Mouse (Mus musculus) kidney, adult 2 months (tissue): ENCODE data around the gene Nodal. TPM values are rescaled to one million over a fixed set of nuclear protein-coding genes. Genes with fewer than 3 reads are reported as not detected.

ENCODE experiments used
- DNase-seq: peaks from one replicate; pipeline ENCODE4 v3.0.0; 2021
- H3K27ac ChIP-seq: fragments of 200-500 bp; 2 replicates; pipeline ENCODE4 v1.5.1; 2012; ENCODE audit warnings: low read depth, low read length, control low read depth, inconsistent platforms; ENCODE audit not compliant: insufficient read depth
- H3K27me3 ChIP-seq: fragments of 200-500 bp; replicated peaks from 2 replicates; pipeline ENCODE4 v1.6.1; 2012; ENCODE audit warnings: mild to moderate bottlenecking, moderate library complexity, low read length, inconsistent platforms; ENCODE audit not compliant: control insufficient read depth, insufficient read depth
- H3K36me3 ChIP-seq: fragments of 200-500 bp; 2 replicates; pipeline ENCODE4 v1.6.1; 2012; ENCODE audit warnings: mild to moderate bottlenecking, moderate library complexity, low read length, inconsistent platforms; ENCODE audit not compliant: control insufficient read depth, insufficient read depth
- H3K4me1 ChIP-seq: fragments of 200-500 bp; 2 replicates; pipeline ENCODE4 v1.6.1; 2011; ENCODE audit warnings: low read length; ENCODE audit not compliant: control insufficient read depth, insufficient read depth
- H3K4me3 ChIP-seq: fragments of 200-500 bp; 2 replicates; pipeline ENCODE4 v1.5.1; 2011; ENCODE audit warnings: mild to moderate bottlenecking, low read depth, low read length, control low read depth; ENCODE audit not compliant: insufficient read depth
- CTCF ChIP-seq: fragments of 200-500 bp; conservative IDR thresholded peaks from 2 replicates; pipeline ENCODE4 v1.5.1; 2011; ENCODE audit warnings: low read depth, mild to moderate bottlenecking, control low read depth, low read length, moderate library complexity, mixed read lengths; ENCODE audit not compliant: insufficient read depth, insufficient read length
- POLR2A ChIP-seq: fragments of 200-500 bp; IDR thresholded peaks from one replicate; pipeline ENCODE4 v1.6.1; 2011; ENCODE audit warnings: low read depth, low read length, control low read depth
- WGBS: fragments of 180-500 bp; shearing (Covaris S2); methylation state at CpG from one replicate; pipeline ENCODE4 v1.1.7; 2018; 5-methylcytosine and 5-hydroxymethylcytosine counted together
- polyA plus RNA-seq: library from polyadenylated mRNA; depleted of rRNA; stranded (reverse); fragments of >200 nt; gene quantifications from 2 replicates; pipeline ENCODE4 v1.2.3, GENCODE M21; 2012

Nodal gene
- polyA plus RNA-seq, 1 experiment = 0.06 TPM

DNA sequence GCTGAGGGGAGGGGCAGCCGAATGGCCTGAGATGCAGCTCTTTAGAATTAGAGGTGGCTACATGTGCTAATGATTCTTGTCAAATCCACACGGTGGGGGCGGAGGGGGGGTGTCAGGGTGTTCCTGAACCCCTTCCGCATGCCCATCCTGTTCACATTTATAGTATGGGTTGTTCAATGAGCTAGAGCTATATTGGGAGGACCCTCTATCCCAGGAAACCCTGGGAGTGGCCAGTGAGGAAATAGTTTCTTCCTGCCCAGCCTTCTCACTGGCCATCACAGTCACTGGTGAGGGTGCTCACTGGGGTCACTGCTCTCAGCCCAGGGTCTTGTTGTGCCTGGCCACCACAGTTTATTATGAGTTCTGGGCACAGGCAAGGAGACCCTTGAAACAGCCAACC lies 2.2 kb downstream of the Nodal start:
- TF ChIP-seq CTCF (no peak), POLR2A (no peak)
- 76% methylated on average over 4 of the region's 4 CpGs for WGBS
- Histone ChIP-seq H3K4me1 (no peaks in the 10 kb centered on the region; the same call in 1 of the 2 replicates), H3K27ac (no peak overlapping the region), H3K36me3 (no peaks in the 10 kb centered on the region), H3K4me3 (no peak overlapping the region), H3K27me3 (0 out of 2 replicates have a peak, but pooled peaks cover 2% of the 10 kb centered on the region)
- peak; percentile 39 for DNase-seq

DNA sequence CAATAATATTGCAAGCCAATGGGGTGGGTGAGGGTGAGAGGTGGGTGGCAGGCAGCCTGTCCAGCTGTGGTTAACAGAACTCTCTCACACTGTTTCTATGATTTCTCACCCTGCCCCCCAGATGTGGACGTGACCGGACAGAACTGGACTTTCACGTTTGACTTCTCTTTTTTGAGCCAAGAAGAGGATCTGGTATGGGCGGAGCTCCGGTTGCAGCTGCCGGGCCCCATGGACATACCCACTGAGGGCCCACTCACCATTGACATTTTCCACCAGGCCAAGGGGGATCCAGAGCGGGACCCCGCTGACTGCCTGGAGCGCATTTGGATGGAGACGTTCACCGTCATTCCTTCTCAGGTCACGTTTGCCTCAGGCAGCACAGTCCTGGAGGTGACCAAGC lies 5.1 kb downstream of the Nodal start:
- Histone ChIP-seq H3K36me3 (no peaks in the 10 kb centered on the region), H3K27me3 (0 out of 2 replicates have a peak, but pooled peaks cover 2% of the 10 kb centered on the region), H3K4me1 (peaks cover 5% of the 10 kb centered on the region; the same call in 1 of the 2 replicates), H3K4me3 (no peak overlapping the region), H3K27ac (no peak overlapping the region)
- WGBS = 66% methylated on average over 12 of the region's 12 CpGs
- DNase-seq = no peak
- TF ChIP-seq POLR2A = no peak
- no peak for TF ChIP-seq CTCF

DNA sequence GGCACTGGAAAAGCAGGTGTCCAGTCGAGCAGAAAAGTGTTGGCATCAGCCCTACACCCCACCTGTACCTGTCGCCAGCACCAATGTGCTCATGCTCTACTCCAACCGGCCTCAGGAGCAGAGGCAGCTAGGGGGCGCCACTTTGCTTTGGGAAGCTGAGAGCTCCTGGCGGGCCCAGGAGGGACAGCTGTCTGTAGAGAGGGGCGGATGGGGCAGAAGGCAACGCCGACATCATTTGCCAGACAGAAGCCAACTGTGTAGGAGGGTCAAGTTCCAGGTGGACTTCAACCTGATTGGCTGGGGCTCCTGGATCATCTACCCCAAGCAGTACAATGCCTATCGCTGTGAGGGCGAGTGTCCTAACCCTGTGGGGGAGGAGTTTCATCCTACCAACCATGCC lies 5.5 kb downstream of the Nodal start:
- Histone ChIP-seq H3K4me1 (peaks cover 5% of the 10 kb centered on the region; the same call in 1 of the 2 replicates), H3K36me3 (no peaks in the 10 kb centered on the region), H3K27me3 (0 out of 2 replicates have a peak, but pooled peaks cover 2% of the 10 kb centered on the region), H3K27ac (no peak overlapping the region), H3K4me3 (no peak overlapping the region)
- WGBS = 47% methylated on average over 10 of the region's 10 CpGs
- TF ChIP-seq CTCF = peak; percentile 55
- TF ChIP-seq POLR2A = no peak
- peak; percentile 46 for DNase-seq

DNA sequence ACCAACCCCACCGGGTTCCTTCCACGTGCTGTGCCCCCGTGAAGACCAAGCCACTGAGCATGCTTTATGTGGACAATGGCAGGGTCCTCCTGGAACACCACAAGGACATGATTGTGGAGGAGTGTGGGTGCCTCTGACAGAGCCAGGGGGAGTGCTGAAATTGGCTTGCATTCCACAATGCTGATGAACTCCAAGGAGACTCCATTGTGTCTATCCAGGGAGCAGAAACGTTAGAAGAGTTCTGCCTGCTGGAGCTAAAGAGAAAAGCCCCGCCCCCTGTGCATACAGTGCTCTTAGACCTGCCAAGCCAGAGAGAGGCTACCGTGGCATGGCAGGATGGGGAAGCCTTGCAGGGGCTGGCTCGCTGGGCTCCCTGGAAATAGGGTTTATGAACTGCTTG lies 6.7 kb downstream of the Nodal start:
- H3K27me3 ChIP-seq = no peaks in the 10 kb centered on the region
- no peak for TF ChIP-seq CTCF
- no peak for TF ChIP-seq POLR2A
- 10% methylated on average over 7 of the region's 7 CpGs for WGBS
- H3K36me3 ChIP-seq = no peaks in the 10 kb centered on the region
- no peak for DNase-seq
- peaks cover 5% of the 10 kb centered on the region; the same call in 1 of the 2 replicates for H3K4me1 ChIP-seq
- no peak overlapping the region for H3K4me3 ChIP-seq
- H3K27ac ChIP-seq = no peak overlapping the region

DNA sequence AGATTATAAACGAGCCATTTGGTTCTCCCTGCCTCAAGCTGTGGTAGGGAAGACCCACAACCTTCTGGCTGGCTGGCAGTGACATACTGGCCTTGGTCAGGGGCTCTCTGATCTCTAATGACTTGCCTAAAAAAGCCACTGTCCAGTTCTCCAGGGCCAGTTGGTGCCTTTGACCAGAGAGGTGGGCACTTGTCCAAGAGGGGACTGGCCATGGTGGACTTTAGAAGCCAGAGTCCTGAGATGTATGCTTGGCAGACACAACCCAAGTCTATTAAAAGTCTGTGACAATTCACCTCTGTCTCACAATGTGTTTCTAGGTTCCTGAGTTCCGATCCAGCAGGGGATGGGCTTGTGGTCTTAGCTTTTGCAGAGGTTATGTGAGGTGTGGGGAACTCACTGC lies 7.3 kb downstream of the Nodal start:
- TF ChIP-seq POLR2A (no peak), CTCF (no peak)
- Histone ChIP-seq H3K4me1 (peaks cover 5% of the 10 kb centered on the region; the same call in 1 of the 2 replicates), H3K36me3 (no peaks in the 10 kb centered on the region), H3K27ac (no peak overlapping the region), H3K4me3 (no peak overlapping the region), H3K27me3 (no peaks in the 10 kb centered on the region)
- peak; percentile 81 for DNase-seq
- WGBS = 48% methylated on average over 2 of the region's 2 CpGs

DNA sequence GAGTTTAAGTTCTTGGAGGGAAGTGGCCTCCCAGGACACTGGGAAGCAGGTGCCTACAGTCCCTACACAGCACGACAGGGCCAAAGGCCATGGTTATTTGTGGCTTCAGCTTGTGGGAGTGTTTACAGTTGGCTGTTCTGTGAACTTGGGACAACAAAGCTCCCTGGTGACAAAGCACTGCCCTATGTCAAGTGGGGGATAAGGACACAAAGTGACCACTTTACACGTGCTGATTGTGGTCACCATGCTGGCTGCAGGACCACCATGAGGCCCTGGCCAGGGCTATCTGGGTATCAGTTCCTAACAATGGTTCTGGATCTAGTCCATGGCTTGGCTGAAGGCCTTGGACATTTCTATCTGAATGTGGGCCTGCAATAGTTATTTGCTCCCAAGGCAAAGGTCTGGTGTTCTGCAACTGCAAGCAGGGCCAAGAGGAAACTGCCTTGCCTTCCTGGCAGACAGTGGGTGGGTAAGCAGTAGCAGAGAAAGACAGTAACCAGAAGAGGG lies 8.5 kb downstream of the Nodal start:
- no peaks in the 10 kb centered on the region for H3K36me3 ChIP-seq
- H3K27me3 ChIP-seq = no peaks in the 10 kb centered on the region
- 0 out of 2 replicates have a peak overlapping the region, but pooled peaks have one; percentile 6 for H3K27ac ChIP-seq
- no peak overlapping the region for H3K4me3 ChIP-seq
- 0 out of 2 replicates have a peak, but pooled peaks cover 5% of the 10 kb centered on the region for H3K4me1 ChIP-seq
- no peak for TF ChIP-seq CTCF
- TF ChIP-seq POLR2A = no peak
- WGBS = 17% methylated on average over 2 of the region's 2 CpGs
- peak; percentile 77 for DNase-seq

DNA sequence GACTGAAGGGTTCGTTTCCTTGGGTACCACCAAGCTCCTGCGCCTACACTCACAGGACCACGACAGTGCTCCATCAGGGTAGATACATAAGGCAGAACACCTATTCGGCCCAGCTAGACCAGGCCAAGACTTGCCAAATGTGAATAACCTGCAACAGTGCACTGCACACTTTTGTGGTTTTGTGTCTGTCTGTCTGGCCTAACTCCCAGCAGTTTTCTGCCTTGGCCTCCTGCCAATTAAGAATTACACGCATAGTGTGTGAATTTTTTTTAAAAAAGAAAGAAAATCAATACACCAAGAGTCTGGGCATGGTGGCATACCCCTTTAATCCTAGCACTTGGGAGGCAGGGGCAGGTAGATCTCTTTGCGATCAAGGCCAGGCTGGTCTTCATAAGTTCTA lies 10.2 kb downstream of the Nodal start:
- Histone ChIP-seq H3K36me3 (peaks cover 3% of the 10 kb centered on the region; the same call in 1 of the 2 replicates), H3K27me3 (no peaks in the 10 kb centered on the region), H3K4me3 (no peak overlapping the region), H3K27ac (no peak overlapping the region), H3K4me1 (0 out of 2 replicates have a peak, but pooled peaks cover 5% of the 10 kb centered on the region)
- TF ChIP-seq CTCF (no peak), POLR2A (no peak)
- 84% methylated on average over 6 of the region's 6 CpGs for WGBS
- DNase-seq = no peak
